Mouse (Mus musculus) spleen, adult 2 months (tissue): ENCODE data around the gene Itgb3bp.

ENCODE experiments used
- CTCF ChIP-seq: fragments of 200-500 bp; IDR thresholded peaks from 2 replicates; pipeline ENCODE4 v1.5.1; 2011; ENCODE audit warnings: mild to moderate bottlenecking, inconsistent platforms; ENCODE audit not compliant: insufficient read depth, insufficient read length, insufficient replicate concordance; ENCODE audit errors: extremely low read depth
- POLR2A ChIP-seq: fragments of 200-500 bp; IDR thresholded peaks from 2 replicates; pipeline ENCODE4 v1.6.1; 2011; ENCODE audit warnings: low read depth, low read length, inconsistent platforms

GRCm38 (mm10) chr4:99829094-99830073, 100.2 kb downstream of the Itgb3bp start, which contains the start of gene Efcab7:
- TF ChIP-seq CTCF (no peak), POLR2A (no peak)
